Mouse (Mus musculus): ENCODE results near the gene Naalad2.
"Not testable (repeated sequence)": the region's sequence is repeated elsewhere in the genome, so short reads cannot be mapped to it uniquely, and the experiment has no call there.

The Naalad2 gene

DNA sequence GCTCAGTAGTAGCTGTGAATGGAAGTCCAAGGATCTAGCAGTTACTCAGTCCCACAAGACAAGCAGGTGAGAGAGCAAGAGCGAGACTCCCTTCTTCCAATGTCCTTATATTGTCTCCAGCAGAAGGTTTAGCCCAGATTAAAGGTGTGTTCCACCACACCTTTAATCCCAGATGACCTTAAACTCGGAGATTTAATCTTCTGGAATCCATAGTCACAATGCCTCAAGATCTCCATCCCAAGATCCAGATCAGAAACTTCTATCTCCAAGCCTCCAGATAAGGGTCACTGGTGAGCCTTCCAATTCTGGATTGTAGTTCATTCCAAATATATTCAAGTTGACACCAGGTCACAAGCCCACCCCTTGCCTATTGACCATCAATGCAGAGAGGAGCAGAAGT lies at the start of gene Naalad2:
Gene Naalad2 (minus strand): TSS at position 101 of the 400 bp plus-strand sequence.
- DNase-seq (ENCODE audit: low spot score in 2 of 2): not testable (repeated sequence)

DNA sequence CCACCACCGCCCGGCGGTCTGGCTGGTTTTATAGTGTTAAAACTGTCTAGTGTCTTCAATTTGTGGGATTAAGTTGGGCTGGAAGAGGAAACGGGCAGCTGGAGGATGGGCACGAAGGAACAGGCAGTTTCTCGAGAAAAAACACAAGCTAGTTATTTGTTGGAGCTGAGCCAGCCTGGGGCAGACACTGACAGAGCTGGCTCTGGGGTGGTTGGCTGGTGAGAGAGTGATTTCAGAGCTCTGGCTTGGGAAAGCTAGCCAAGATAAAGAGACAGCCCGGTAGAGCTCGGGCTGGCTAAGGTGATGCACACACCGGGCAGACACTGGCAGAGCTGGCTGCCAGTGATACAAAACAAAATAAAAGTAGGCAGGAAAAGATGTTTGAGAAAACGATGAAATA lies 28.9 kb upstream of the Naalad2 start:
- DNase-seq (ENCODE audit: low spot score in 2 of 2): no peak

DNA sequence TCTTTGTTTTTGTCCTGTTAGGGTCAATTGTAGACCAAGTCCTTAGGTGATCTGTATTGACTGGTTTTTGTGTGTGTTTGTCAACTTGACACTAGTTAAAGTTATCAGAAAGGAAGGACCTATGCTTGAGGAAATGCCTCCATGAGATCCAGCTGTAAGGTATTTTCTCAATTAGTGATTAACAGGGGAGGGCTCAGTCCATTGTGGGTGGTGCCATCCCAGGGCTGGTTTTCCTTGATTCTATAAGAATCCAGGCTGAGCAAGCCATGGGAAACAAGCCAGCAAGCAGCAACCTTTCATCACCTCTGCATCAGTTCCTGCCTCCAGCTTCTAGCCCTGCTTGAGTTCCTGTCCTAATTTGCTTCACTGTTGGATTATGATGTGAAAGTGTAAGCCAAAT lies 27.6 kb upstream of the Naalad2 start, which contains the start of gene Mbd3l2:
Gene Mbd3l2 (plus strand): TSS at position 301 of the 400 bp plus-strand sequence.
- DNase-seq (ENCODE audit: low spot score in 2 of 2): no peak

DNA sequence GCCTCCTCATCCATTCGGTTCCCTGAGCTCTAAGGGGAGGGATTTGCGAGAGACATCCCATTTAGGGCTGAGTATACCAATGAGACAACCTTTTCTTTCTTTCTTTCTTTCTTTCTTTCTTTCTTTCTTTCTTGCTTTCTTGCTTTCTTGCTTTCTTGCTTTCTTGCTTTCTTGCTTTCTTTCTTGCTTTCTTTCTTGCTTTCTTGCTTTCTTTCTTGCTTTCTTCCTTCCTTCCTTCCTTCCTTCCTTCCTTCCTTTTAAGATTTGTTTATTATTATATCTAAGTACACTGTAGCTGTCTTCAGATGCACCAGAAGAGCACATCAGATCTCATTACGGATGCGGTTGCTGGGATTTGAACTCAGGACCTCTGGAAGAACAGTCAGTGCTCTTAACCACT lies 9.6 kb upstream of the Naalad2 start:
- DNase-seq (ENCODE audit: low spot score in 2 of 2): not testable (repeated sequence)

DNA sequence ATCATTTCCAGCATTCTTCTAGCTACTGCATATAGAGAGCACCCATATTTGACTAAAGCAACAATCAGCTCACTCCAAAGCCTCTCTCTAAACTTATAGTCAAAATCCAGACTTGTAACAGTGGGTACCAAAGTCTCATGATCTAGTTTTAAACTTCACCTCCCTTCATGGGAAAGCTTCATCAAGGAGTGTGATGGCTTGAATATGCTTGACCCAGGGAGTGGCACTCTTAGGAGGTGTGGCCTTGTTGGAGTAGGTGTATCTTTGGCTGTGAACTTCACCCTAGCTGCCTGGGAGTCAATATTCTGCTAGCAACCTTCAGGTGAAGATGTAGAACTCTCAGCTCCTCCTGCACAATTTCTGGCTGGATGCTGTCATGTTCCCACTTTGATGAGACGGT lies 1.3 kb upstream of the Naalad2 start, which contains the start of gene Ubtfl1:
Gene Ubtfl1 (plus strand): TSS at position 301 of the 400 bp plus-strand sequence.
- no peak for DNase-seq (ENCODE audit: low spot score in 2 of 2)

DNA sequence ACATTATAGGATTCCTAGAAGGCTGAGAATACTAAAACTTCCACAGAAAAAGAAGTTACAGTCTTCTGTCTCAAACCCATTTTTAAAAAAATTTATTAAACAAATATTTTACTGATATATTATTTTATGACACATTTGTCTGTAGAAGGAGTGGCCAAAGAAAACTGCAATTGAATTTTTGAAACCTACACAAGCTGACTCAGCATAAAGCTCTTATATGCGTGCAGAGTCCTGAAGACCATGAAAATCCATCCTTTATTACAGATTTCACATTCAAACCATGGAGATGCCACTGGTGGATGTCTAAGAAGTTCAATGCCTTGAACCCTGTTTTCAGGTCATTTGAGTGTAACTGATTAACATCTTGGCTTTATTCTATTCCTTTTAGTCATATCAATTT lies 3.2 kb downstream of the Naalad2 start:
- no peak for DNase-seq (ENCODE audit: low spot score in 2 of 2)

DNA sequence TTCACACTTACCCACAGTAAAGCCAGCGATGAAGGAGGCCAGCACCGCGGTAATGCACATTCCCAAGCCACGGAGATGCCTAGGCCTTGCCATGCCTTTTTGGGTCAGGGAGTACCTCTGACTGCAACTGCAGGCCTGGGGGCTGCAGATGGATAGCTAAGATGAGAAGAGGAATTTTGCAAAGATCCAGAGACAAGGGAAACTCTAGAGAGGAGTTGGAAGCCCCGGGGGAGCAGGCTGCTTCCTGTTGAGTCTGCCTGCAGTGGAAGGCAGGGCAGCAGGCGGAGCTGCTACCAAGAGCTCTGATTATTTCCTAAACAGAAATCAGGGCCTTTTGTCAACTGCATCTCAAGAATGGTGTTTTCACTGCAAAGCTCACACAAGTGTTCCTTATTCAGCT lies 17.0 kb downstream of the Naalad2 start:
- DNase-seq (ENCODE audit: low spot score in 2 of 2): no peak

DNA sequence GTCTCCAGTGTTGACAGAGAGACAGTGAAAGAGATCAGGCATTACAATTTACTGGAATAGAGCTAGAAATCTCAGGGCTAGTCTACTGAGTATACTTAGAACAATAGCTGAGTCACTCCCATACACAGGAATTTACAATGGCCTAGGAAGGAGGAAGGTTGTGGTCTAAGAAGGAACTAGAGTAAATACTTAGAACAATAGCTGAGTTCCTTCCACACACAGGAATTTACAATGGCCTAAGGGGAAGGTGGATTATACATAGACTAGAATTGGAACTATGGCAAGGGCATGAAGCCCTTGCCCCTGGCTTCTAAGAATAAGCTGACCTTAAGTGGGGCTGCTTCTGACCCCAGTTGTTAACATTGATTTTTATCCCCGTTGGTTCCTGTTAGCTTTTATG lies 29.8 kb downstream of the Naalad2 start:
- not testable (repeated sequence) for DNase-seq (ENCODE audit: low spot score in 2 of 2)

DNA sequence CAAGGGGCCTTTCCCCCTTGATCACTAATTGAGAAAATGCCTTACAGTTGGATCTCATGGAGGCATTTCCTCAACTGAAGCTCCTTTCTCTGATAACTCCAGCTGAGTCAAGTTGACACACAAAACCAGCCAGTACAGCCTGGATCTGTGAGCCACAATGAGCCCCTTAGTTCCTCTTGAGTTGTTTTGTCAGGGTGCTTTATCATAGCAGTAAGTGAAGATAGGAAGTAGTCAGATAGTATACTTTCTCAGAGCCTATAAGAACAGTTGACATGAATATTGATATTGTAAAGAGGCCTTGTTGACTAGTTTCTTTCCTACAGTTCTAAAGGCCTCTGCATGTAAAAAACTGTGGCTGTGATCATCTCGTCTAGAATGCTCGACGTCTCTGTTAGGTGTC lies 82.8 kb downstream of the Naalad2 start:
- no peak for DNase-seq (ENCODE audit: low spot score in 2 of 2)

DNA sequence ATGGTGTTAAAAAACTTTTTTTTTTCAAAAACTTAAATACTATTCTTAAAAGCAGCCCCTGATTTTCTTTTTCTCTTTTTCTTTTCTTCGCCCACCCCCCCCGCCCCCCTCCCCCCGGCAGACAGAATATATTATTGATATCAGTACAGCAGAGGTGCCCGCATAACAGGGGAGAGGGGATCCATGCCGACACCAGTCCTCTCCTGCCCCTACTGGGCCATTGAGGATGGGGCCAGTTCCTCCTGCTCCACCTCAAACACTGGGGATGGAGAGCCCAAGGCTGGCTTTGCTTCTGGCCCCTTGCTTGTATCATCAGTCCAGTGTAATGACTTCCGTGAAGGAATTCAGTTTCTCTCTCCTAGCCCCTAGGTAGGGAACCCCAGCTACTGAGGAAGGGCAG lies 104.5 kb downstream of the Naalad2 start:
- no peak for DNase-seq (ENCODE audit: low spot score in 2 of 2)

DNA sequence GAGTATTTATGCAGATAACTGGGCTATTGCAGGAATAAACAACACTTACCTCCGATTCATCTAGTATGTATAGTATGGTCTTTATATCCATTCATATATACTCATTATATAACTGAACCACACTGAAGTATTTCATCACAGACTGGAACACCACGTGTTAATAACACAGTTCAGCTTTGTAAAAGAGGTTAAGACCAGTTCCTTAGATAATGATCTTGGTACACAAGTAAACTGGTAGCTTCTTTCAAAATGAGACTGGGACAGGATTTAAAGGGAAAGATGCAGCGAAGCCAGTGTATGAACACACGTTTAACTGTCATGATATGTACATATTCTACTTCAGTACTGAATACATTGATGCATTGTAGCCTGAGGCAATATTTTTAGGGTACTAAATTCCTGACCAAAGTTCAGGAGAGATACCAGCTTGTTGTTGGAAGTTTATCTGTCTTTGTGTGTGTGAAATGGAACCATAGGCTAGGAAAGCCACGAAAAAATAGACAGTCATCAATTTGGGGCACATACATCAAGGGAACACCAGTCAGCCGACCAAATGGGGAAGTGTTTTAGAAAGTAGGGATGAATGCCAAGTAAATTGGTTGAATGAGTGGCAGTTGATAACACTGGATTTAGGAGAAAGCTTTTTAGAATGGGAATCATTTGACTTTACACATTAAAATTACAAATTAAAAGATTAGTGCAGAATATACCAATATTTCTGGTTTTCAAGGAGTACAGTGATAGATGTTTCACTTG lies 109.6 kb downstream of the Naalad2 start:
- DNase-seq (ENCODE audit: low spot score in 2 of 2): no peak

DNA sequence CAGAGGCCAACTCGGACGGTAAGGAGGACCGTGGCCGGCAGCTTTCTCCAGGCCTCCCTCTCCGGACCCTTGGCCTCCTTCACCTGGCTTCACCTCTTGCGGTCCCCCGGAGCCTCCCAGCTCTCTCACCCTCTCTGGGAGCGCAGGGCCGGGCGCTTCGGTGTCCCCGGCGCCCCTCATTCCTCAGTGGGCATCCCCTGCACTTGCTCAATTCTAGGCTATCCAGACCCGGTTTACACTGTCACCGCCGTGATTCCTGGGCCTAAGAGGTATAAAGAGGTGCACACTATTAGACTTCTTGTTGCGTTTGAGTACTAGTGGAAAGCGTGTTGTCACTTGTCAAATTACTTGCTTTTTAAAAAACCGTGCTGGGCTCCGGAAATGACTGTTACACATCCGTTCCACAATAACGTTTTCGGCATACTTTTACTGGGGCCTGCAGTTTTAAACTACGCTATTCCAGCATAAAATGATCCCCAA lies 110.3 kb downstream of the Naalad2 start:
- no peak for DNase-seq (ENCODE audit: low spot score in 2 of 2)

DNA sequence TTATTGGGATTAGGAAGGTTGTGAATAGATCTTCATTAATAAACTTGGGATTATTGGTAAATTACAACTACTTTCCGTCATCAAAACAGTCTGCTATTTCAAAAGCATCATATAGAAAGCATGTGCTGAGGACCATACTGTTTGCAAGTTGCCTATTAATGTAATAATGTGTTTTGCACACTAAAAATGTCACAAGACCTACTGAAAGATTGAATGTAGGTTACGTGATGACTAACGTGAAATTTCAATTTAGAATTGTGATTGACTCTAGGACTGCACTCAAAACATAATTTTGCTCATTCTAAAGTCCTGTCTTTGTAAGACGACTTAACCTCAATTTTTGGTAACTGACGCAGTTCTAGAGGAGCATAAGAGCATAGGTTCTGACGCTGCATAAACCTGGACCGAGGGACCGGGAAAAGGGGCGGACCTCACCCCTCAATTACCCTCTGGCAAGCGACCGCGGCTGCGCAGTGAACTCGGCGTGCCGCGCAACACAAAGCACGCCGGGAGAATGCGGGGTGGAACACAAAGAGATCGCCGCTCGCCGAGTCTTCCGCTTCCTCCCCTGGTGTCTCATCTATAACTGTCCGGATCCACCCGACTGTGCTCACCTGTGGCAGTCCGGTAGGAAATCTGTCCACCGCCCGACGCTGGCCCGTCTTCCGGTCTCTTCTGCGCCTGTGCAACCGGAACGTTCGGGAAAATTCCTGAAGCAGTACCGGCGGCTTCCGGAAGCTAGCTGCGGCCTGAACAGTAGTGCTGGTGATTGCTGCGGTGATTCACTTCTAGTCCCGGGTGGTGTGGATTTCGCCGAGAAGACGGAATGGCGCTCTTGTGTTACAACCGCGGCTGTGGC lies 111.0 kb downstream of the Naalad2 start, which contains the start of gene Chordc1:
Gene Chordc1 (plus strand): TSS at position 555 of the 859 bp plus-strand sequence.
- peak; percentile 89 to 95 for DNase-seq (ENCODE audit: low spot score in 2 of 2)

DNA sequence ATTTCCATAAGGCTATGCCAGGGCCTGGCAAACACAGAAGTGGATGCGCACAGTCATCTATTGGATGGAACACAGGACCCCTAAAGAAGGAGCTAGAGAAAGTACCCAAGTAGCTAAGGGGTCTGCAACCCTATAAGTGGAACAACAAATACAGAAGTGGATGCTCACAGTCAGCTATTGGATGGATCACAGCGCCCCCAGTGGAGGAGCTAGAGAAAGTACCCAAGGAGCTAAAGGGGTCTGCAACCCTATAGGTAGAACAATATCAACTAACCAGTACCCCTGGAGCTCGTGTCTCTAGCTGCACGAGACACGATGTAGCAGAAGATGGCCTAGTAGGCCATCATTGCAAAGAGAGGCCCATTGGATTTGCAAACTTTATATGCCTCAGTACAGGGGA lies 124.1 kb downstream of the Naalad2 start:
- DNase-seq (ENCODE audit: low spot score in 2 of 2): not testable (repeated sequence)

DNA sequence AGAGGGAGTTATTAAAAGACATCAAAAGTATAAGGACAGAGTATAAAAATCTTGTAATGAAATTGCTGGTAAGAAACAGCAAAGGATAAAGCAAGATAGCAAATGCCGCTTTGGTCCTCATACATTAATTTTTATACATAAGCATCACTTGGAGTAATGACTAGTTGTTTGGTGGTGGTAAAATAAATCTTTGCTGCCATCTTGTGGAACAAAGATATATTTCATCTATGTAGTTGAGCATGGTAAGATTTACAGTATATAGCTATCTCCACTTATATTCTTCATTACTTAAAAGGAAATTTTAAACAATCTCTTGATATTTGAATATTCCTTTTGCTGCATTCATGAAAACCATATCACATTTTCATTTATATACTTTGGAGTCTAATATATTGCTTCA lies 125.3 kb downstream of the Naalad2 start:
- no peak for DNase-seq (ENCODE audit: low spot score in 2 of 2)

DNA sequence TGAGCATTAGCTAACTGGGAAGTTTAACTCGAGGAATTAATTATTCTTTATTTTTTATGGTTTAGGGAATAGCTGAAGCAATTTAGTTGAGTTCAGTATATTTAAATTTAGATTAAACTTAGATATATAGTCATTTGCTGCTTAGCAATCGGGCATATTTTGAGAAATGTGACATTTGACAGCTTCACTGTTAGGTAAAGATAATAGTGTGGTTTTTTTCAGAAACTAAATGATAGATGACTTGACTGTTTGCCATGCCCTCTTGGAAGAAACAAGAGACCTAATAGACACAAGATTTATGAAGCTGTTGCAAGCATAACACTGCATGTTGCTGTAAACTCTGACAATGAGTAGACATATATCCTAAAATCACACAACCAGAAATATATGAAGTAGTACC lies 126.0 kb downstream of the Naalad2 start:
- no peak for DNase-seq (ENCODE audit: low spot score in 2 of 2)

DNA sequence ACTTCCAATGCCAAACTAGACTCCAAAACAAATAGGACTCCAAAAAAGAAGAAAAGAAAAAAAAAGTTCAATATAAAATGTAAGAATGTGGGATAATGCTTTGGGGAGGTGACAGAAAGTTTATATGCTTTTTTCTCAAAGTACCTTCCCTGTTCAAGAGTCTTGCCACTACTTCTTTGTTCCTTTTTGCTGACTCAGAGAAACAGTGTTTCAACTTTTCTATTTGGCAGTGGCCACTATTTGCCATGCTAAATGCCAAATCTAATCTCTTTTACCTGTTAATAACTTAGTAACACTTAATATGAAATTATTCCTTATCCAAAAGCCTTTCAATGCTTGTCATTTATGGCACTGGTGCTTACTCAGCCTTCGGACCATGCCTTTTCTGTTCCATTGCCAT lies 126.9 kb downstream of the Naalad2 start:
- DNase-seq (ENCODE audit: low spot score in 2 of 2): no peak

Measured in frontal cortex, postnatal 10 days (tissue).